Mouse (Mus musculus) urinary bladder, postnatal 10 days (tissue): ENCODE measurements around the gene Gucy2c.

Source experiments
- DNase-seq: peaks from one replicate; pipeline ENCODE4 v3.0.0; 2022; ENCODE audit warnings: low spot score

Gene Gucy2c

DNA sequence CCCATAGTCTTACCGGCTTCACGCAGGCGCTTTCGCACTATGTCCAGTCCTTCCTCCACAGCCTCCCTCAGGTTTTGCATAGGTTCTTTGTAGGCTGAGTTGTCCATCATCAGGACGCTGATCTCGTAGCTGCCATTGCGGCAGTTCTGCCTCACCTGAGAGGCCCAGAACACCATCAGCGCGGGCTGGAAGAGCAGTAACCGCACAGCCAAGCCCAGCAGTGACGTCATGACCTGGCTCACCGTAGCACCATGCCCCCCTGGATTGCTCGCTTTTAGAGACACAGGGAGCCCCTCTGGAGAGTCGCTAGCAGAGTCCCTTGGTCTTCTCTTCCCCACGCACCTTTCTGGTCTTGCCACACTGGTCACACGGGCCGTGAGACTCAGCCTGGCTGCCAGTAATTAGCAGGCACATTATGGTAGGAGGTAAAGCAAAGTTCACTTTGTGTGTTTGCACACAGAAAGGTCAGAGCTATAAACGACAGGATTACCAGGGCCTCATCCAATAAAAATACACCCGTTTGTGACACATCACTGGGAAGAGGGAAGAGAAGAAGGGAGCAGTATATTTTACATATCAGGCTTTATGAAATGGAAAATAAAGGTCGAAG, at the start of gene Gucy2c:
Gene Gucy2c (minus strand): TSS at position 389 of the 610 bp plus-strand sequence.
- DNase-seq: no peak

- no peak for DNase-seq
These were observed 47.1 kb upstream of the Gucy2c start for GRCm38 (mm10) chr6:136828681-136829080.

DNA sequence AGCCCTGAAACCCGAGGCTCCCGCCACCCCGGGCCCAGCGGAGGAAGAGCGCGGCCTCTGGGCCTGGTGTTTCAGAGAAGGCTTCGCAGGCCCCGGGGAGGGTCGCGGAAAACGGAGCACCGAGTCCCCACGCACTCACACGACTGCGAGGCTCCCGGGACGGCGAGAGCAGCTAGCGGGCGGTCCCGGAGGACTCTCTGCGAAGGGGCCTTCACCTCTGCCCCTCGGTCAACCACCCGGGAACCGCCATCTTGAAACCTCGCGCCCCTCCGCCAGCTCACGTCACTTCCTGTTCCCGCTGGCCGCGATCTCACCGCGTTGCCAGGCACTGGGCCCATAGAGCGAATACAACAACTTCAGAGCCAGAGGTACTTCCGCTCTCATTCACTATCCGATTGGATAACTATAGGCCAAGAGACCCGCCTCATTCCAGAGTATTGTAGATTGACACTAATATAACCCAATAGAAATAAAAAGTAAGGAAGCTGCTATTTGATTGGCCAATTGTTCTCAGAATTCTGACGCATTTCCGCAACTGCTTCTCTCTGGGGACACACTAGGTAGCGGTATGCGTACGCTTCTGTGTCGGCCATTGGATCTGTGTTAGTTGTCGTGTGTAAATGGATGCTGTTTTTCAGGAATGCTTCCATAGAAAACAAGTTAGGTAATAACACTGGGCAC, 46.5 kb upstream of the Gucy2c start, which contains the start of gene Wbp11:
Gene Wbp11 (minus strand): TSS at position 353 of the 681 bp plus-strand sequence.
- peak; percentile 90 for DNase-seq

GRCm38 (mm10) chr6:136827516-136827880, 45.9 kb upstream of the Gucy2c start, which contains the start of gene BC049715:
Gene BC049715 (plus strand): TSS chr6:136827626.
- DNase-seq: no peak

DNA sequence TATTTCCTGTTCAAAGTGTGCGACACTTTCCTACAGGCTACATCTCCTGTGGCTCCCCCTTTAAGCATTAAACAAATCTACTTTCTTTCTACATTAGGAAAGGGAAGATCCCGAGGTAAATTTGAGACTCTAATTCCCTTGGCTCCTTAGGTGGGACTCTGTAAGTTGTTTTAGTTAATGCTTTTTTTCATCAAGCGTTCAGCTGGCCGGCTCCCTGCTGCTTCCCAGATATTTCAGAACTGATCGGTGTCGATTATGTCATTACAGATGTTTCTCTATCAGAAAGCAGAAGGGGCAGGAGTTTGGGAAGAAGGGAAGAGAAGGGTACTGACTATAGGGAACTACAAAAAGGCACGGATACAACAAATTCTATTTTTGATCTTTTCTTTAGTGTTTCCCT, 45.6 kb upstream of the Gucy2c start:
- no peak for DNase-seq

- no peak for DNase-seq
These were observed 43.4 kb upstream of the Gucy2c start for GRCm38 (mm10) chr6:136824987-136825386.

GRCm38 (mm10) chr6:136821086-136821485, 39.5 kb upstream of the Gucy2c start:
- DNase-seq: no peak

DNA sequence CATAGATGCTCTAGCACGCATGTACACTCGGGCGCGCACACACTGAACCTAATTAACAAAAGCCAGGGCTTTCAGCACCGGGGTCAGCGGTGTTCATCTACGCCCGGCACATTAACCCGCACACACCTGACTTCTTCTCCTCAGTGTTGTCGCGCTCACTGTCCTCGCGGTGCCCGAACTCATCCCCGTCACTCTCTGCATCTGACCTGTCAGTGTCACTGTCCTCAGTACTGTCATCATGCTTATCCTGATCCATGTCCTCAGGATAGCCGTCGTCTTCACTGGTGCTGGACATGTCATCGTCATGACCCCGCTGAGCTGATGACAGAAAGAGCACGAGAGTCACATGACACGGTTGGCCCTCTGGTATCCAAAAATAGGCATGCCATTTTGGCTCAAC, 38.8 kb upstream of the Gucy2c start:
- DNase-seq: no peak

GRCm38 (mm10) chr6:136817549-136817948, 36.0 kb upstream of the Gucy2c start:
- no peak for DNase-seq

DNA sequence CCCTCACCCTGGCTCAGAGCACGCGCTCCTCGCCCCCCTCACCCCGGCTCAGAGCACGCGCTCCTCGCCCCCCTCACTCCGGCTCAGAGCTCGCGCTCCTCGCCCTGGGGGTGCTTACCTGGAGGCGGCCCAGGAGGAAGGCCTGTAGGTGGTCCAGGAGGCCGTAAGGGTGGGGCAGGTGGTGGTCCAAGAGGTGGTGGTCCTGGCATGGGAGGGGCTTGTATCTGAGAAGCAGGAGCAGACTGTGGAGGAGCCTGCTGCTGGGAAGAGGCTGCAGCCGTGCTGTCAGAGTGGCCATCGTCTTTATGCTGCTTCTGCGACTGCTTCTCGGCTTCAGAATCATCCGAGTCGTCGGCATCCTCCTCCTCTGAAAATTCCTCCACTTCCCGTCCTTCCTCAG, 35.3 kb upstream of the Gucy2c start:
- no peak for DNase-seq

DNA sequence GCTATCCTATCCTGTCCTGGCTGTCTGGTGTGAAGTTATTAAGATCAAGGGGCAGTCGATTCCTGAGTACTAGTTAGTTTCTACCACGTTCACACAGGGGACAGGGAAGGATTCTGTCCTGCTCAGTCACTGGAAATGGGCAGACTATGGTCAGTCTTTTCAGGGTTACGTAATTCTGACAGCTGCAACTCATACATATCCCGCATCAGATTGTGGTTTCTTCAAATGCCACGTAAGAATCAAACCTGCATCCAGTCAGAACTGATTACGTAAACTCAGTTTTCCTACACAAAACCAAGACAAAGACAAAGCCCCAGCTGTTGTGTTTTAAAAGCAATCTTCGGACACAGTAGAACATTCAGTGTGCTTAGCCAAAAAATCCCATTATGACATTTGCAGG, 33.8 kb upstream of the Gucy2c start:
- no peak for DNase-seq

DNA sequence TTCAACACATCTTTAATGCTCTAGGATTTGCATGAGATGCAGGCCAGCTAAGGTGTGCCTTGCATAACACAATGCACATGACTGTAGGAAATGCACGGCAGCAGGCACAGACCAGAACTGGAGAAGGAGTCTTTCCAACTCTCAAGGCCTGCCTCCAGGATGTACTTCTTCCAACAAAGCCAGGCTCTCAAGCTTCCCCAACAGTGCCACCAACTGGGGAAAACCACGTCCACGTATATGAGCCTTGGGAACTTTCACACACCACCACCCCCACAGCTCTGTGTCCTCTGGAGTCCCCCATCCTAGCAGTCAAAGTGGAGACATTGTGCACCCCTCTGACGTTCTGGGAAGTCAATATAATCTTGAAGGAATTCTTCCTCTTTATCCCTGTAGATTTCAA, 31.6 kb upstream of the Gucy2c start:
- no peak for DNase-seq

DNA sequence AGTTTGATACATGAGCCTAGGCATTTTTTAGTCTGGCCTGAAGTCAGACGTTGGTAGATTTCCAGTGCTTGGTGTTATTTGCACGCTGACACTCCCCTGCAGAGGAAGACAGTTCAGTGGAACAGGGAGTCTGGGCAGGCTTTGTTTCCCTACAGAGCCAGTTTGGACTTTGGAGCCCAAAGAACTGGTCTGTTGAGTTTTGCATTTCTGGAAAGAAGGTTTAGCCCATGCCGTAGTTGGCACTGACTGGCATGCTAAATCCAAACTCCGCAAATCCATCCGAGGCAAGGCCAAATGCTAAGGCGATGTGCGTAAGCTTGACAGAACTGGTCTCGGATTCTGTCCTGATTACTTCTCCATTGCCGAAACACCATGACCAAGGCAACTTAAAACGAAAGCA, 29.6 kb upstream of the Gucy2c start:
- no peak for DNase-seq

GRCm38 (mm10) chr6:136809673-136810072, 28.1 kb upstream of the Gucy2c start:
- no peak for DNase-seq

DNA sequence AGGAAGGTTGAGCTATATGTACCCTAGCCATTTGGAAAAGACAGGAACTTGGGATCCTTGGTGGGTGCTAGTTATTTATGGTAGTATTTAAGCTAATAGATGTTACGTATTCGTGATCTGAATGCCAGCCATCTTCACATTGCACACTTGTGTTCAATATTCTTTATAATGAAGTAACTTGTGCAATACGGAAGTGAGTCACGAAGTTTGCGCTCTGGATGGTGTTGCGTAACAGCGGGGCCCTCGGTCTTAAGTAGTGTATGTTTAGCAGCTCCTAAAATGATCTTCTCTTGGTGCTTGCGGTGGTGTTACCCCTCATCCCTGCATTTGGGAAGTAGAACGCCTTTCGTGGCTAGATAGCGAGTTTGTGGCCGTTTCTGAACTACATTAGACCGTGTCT, 27.5 kb upstream of the Gucy2c start:
- DNase-seq: no peak

GRCm38 (mm10) chr6:136808631-136809046, 27.1 kb upstream of the Gucy2c start:
- DNase-seq: no peak

DNA sequence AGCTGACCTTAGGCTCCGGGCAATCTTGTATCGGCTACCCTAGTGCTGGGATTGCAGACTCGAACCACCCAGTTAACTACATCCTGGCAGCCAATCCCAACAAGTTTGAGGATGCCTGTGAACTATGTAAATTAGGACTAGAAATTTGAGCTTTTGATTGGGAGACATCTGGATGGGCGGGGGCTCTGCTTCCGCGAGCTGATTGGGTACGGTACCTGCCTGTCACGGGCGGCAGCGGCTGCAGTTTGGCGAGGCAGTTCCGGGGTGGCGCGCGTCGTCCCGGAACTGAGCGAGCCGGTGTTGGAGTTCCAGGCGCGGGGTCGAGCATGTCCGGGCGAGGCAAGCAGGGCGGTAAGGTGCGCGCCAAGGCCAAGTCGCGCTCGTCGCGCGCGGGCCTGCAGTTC, 26.5 kb upstream of the Gucy2c start, which contains the start of gene H2afj:
Gene H2afj (plus strand): TSS at position 231 of the 404 bp plus-strand sequence.
- peak; percentile 98 for DNase-seq

DNA sequence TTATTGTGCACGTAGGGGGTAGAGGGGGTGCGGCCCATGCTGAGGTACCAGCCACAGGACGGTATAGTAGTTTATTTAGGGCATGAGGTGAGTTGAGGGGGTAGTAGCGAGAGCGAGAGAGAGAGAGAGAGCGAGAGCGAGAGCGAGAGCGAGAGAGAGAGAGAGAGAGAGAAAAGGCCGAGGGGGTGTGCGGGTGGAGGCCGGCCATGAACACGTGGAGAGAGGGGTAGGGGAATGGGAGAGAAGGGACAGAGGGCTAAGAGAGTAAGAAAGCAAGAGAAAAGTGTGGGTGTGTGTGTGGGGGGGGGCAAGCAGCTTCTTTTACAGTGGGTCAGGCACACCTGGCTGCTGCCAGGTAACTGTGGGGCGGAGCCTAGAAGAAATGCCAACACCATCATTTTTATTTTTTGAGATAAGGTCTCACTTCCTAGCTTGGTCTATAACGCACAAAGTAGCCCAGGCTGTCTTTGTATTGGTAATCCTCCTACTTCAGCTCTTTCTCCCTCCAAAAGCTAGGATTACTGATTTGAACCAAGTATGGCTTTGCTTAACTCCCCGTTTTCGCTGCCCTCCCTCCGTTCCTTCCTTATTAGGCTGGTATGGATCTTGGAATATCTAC, 25.9 kb upstream of the Gucy2c start:
- no peak for DNase-seq

GRCm38 (mm10) chr6:136806819-136807218, 25.3 kb upstream of the Gucy2c start:
- DNase-seq: no peak

- DNase-seq: no peak
These were observed 23.8 kb upstream of the Gucy2c start for GRCm38 (mm10) chr6:136805409-136805775.

DNA sequence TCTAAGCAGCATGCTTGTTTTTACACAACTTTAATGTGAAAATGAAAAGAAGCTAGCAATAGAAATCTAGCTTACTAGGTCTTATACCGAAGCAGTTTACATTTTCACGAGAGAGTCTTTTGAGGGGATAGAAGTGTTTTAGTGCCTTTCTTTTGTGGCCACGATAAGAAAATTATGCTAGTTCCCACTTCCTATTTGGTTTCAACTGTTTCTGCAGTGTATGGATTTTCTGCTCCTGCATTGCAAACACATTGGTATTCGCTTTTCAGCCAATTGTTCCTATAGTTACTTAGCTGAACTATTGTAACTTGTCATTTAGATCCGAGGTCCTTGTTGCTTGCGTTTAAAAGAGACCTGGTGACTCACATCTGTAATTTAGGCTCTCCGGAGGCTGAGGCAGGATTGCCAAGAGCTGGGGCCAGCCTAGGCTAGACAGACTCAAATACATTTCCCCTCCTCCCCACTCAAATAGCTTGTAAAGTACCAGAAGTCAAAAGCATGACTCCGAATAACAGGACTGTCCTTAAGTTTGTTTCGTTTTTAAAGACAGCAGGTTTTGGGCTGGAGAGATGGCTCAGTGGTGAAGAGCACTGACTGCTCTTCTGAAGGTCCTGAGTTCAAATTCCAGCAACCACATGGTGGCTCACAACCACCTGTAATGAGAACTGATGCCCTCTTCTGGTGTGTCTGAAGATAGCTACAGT, 23.3 kb upstream of the Gucy2c start:
- DNase-seq: no peak

DNA sequence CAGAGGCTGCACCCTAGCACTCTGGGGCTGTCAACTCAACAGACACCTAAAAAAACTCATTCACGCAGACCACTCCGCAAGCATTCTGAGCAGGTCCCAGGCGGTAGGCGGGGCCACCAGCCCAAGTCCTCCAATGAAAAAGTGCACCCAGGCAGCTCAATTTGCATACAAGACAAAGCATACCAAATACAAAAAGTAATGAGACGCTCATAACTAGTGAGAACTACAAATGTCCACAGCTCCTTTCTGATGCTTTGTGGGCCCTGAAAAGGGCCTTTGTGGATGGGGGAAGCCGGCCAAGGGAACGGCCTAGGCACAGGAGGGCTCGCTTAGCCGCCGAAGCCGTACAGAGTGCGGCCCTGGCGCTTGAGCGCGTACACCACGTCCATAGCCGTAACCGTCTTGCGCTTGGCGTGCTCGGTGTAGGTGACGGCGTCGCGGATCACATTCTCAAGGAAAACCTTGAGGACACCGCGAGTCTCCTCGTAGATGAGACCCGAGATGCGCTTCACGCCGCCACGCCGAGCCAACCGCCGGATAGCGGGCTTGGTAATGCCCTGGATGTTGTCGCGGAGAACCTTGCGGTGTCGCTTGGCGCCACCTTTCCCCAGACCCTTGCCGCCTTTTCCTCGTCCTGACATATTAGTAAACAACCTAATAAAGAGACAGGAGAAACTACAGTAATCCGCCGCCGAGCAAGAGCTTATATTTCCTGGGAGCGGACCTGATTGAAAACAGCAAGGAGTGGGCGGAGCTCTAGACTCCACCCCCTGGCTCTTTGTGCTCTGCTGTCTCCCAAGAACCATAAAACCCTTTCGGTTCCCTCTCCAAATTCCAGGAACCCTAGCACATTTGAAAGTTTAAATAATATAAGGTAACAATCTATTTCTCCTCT, 22.4 kb upstream of the Gucy2c start, which contains the start of gene Hist4h4:
Gene Hist4h4 (minus strand): TSS at position 677 of the 895 bp plus-strand sequence.
- DNase-seq: peak; percentile 94
